Mouse (Mus musculus) midbrain, postnatal 0 days (tissue): ENCODE data around the gene Cfap74. TPM values are rescaled to one million over a fixed set of nuclear protein-coding genes. Genes with fewer than 3 reads are reported as not detected.
"Not testable (repeated sequence)": the region's sequence is repeated elsewhere in the genome, so short reads cannot be mapped to it uniquely, and the experiment has no call there.

Source experiments
- ATAC-seq: fragments of 200-750 bp; cut with Nextera tagmentation; 2 replicates; pipeline ENCODE4 v1.8.0; 2017; ENCODE audit warnings: moderate number of reproducible peaks, mild to moderate bottlenecking, moderate TSS enrichment, moderate library complexity; ENCODE audit not compliant: low FRiP score
- DNase-seq: peaks from one replicate; pipeline ENCODE4 v3.0.0-alpha.2; 2015; ENCODE audit warnings: low spot score
- H3K27ac ChIP-seq: fragments of 300-500 bp; sonication (generic); 2 replicates; pipeline ENCODE4 v1.5.1; 2014; ENCODE audit warnings: low read depth, mild to moderate bottlenecking, low read length, mixed read lengths
- H3K27me3 ChIP-seq: fragments of 300-500 bp; sonication (generic); 2 replicates; pipeline ENCODE4 v1.6.1; 2014; ENCODE audit warnings: low read length, control low read depth, mixed read lengths; ENCODE audit not compliant: insufficient read depth
- H3K36me3 ChIP-seq: fragments of 300-500 bp; sonication (generic); 2 replicates; pipeline ENCODE4 v1.6.1; 2014; ENCODE audit warnings: low read length, control low read depth, mixed read lengths; ENCODE audit not compliant: insufficient read depth
- H3K4me1 ChIP-seq: fragments of 300-500 bp; sonication (generic); 2 replicates; pipeline ENCODE4 v1.6.1; 2014; ENCODE audit warnings: mild to moderate bottlenecking, control low read depth, antibody characterized with exemption, low read length, mixed read lengths; ENCODE audit not compliant: insufficient read depth
- H3K4me2 ChIP-seq: fragments of 300-500 bp; sonication (generic); 2 replicates; pipeline ENCODE4 v1.6.1; 2014; ENCODE audit warnings: low read depth, mild to moderate bottlenecking, low read length, mixed read lengths; ENCODE audit not compliant: poor library complexity, severe bottlenecking
- H3K4me3 ChIP-seq: fragments of 300-500 bp; sonication (generic); 2 replicates; pipeline ENCODE4 v1.5.1; 2014; ENCODE audit warnings: low read depth, mild to moderate bottlenecking, low read length, moderate library complexity
- H3K9ac ChIP-seq: fragments of 300-500 bp; sonication (generic); replicated peaks from 2 replicates; pipeline ENCODE4 v1.6.1; 2014; ENCODE audit warnings: mild to moderate bottlenecking, low read length, moderate library complexity, mixed read lengths; ENCODE audit not compliant: poor library complexity, severe bottlenecking
- H3K9me3 ChIP-seq: fragments of 300-500 bp; sonication (generic); 2 replicates; pipeline ENCODE4 v1.6.1; 2016; ENCODE audit warnings: low read length, control low read depth
- CTCF ChIP-seq: IDR thresholded peaks from 2 replicates; pipeline ENCODE4 v1.5.1; 2016; ENCODE audit warnings: antibody characterized with exemption, mild to moderate bottlenecking
- WGBS: fragments of 180-500 bp; shearing (Covaris S2); extraction: QIAGEN DNeasy Blood & Tissue Kit; methylation state at CpG from one replicate; pipeline ENCODE4 v1.1.7; 2014; 5-methylcytosine and 5-hydroxymethylcytosine counted together
- polyA plus RNA-seq: library from polyadenylated mRNA; unstranded; fragments of >200 nt; fragmentation: Nextera tagmentation; extraction: Ambion mirVana; gene quantifications from 2 replicates; pipeline ENCODE4 v1.2.1, GENCODE M21; 2015
- total RNA-seq: library from RNA; depleted of rRNA; stranded (reverse); fragments of >200 nt; gene quantifications from 2 replicates; pipeline ENCODE4 v1.2.3, GENCODE M21; 2014

Gene Cfap74
- total and polyA plus RNA-seq, 2 experiments from 2014 or later = 5.7 to 6.5 TPM

GRCm38 (mm10) chr4:155470997-155471396 is 62.0 kb downstream of the Cfap74 start:
- Histone ChIP-seq H3K9ac (no peak overlapping the region), H3K27ac (no peak overlapping the region), H3K36me3 (no peaks in the 10 kb centered on the region), H3K4me1 (no peaks in the 10 kb centered on the region), H3K9me3 (no peaks in the 10 kb centered on the region), H3K4me2 (no peak overlapping the region), H3K4me3 (no peak overlapping the region), H3K27me3 (peaks cover 4% of the 10 kb centered on the region; the same call in 1 of the 2 replicates)
- ATAC-seq (no peak), DNase-seq (no peak)
- TF ChIP-seq CTCF = no peak
- 89% methylated on average over 7 of the region's 7 CpGs for WGBS

- Histone ChIP-seq H3K9ac (no peak overlapping the region), H3K27ac (no peak overlapping the region), H3K9me3 (no peaks in the 10 kb centered on the region), H3K27me3 (peaks cover 4% of the 10 kb centered on the region; the same call in 1 of the 2 replicates), H3K4me3 (no peak overlapping the region), H3K36me3 (no peaks in the 10 kb centered on the region), H3K4me1 (no peaks in the 10 kb centered on the region), H3K4me2 (no peak overlapping the region)
- WGBS = 89% methylated on average over 7 of the region's 7 CpGs
- no peak for TF ChIP-seq CTCF
- DNase-seq = no peak
- ATAC-seq = no peak
Observed at GRCm38 (mm10) chr4:155471406-155471805, 62.4 kb downstream of the Cfap74 start.

- TF ChIP-seq CTCF = no peak
- 77% methylated on average over 3 of the region's 3 CpGs for WGBS
- H3K4me3 ChIP-seq = no peak overlapping the region
- H3K4me2 ChIP-seq = no peak overlapping the region
- no peaks in the 10 kb centered on the region for H3K36me3 ChIP-seq
- DNase-seq (peak; percentile 51), ATAC-seq (no peak)
- H3K9me3 ChIP-seq = no peaks in the 10 kb centered on the region
- no peak overlapping the region for H3K9ac ChIP-seq
- H3K4me1 ChIP-seq = no peaks in the 10 kb centered on the region
- H3K27me3 ChIP-seq = peaks cover 4% of the 10 kb centered on the region; the same call in 1 of the 2 replicates
- no peak overlapping the region for H3K27ac ChIP-seq
Observed at GRCm38 (mm10) chr4:155472716-155473290, 63.8 kb downstream of the Cfap74 start.

GRCm38 (mm10) chr4:155473319-155473718 is 64.3 kb downstream of the Cfap74 start:
- WGBS = 54% methylated on average over 5 of the region's 5 CpGs
- H3K27me3 ChIP-seq = peaks cover 4% of the 10 kb centered on the region; the same call in 1 of the 2 replicates
- peak; percentile 58 for DNase-seq
- H3K4me2 ChIP-seq = no peak overlapping the region
- H3K4me1 ChIP-seq = no peaks in the 10 kb centered on the region
- H3K9ac ChIP-seq = no peak overlapping the region
- no peaks in the 10 kb centered on the region for H3K36me3 ChIP-seq
- H3K9me3 ChIP-seq = no peaks in the 10 kb centered on the region
- TF ChIP-seq CTCF = no peak
- no peak overlapping the region for H3K27ac ChIP-seq
- ATAC-seq = no peak
- H3K4me3 ChIP-seq = no peak overlapping the region

GRCm38 (mm10) chr4:155473796-155474195 is 64.8 kb downstream of the Cfap74 start:
- not testable (repeated sequence) for H3K27me3 ChIP-seq, H3K4me1 ChIP-seq, ATAC-seq, H3K4me3 ChIP-seq, H3K27ac ChIP-seq, H3K9me3 ChIP-seq, H3K4me2 ChIP-seq, H3K36me3 ChIP-seq, H3K9ac ChIP-seq, DNase-seq
- 51% methylated on average over 2 of the region's 2 CpGs for WGBS

GRCm38 (mm10) chr4:155481381-155482124 is 72.6 kb downstream of the Cfap74 start:
- Histone ChIP-seq H3K4me2 (peak overlapping the region; percentile 40), H3K36me3 (no peaks in the 10 kb centered on the region), H3K4me3 (peak overlapping the region; percentile 15; the same call in 1 of the 2 replicates), H3K9me3 (no peaks in the 10 kb centered on the region), H3K9ac (no peak overlapping the region), H3K27ac (no peak overlapping the region), H3K4me1 (no peaks in the 10 kb centered on the region), H3K27me3 (no peaks in the 10 kb centered on the region)
- WGBS = 21% methylated on average over 28 of the region's 28 CpGs
- peak; percentile 76 for DNase-seq
- peak; percentile 66 for ATAC-seq
- peak; percentile 97 for TF ChIP-seq CTCF
